Mouse (Mus musculus) liver, embryonic 11.5 days (tissue): Measurements from ENCODE around the gene Slc39a8. TPM values are rescaled to one million over a fixed set of nuclear protein-coding genes. Genes with fewer than 3 reads are reported as not detected.

Source experiments
- ATAC-seq: fragments of 200-750 bp; cut with Nextera tagmentation; replicated peaks from 2 replicates; pipeline ENCODE4 v1.8.0; 2017; ENCODE audit warnings: moderate number of reproducible peaks, mild to moderate bottlenecking, moderate TSS enrichment, moderate library complexity; ENCODE audit not compliant: low FRiP score
- DNase-seq: peaks from one replicate; pipeline ENCODE4 v3.0.0-alpha.2; 2017; ENCODE audit warnings: low spot score
- H3K27ac ChIP-seq: fragments of 300-500 bp; sonication (generic); 2 replicates; pipeline ENCODE4 v1.5.1; 2014; ENCODE audit warnings: mild to moderate bottlenecking, low read depth, low read length, control low read depth
- H3K27me3 ChIP-seq: fragments of 300-500 bp; sonication (generic); replicated peaks from 2 replicates; pipeline ENCODE4 v1.6.1; 2014; ENCODE audit warnings: low read length, mixed read lengths; ENCODE audit not compliant: control insufficient read depth, insufficient read depth
- H3K36me3 ChIP-seq: fragments of 300-500 bp; sonication (generic); 2 replicates; pipeline ENCODE4 v1.6.1; 2014; ENCODE audit warnings: mild to moderate bottlenecking, low read length, moderate library complexity, mixed read lengths; ENCODE audit not compliant: control insufficient read depth, insufficient read depth
- H3K4me1 ChIP-seq: fragments of 300-500 bp; sonication (generic); replicated peaks from 2 replicates; pipeline ENCODE4 v1.6.1; 2014; ENCODE audit warnings: low read length, mixed read lengths; ENCODE audit not compliant: control insufficient read depth, insufficient read depth
- H3K4me2 ChIP-seq: fragments of 300-500 bp; sonication (generic); 2 replicates; pipeline ENCODE4 v1.6.1; 2014; ENCODE audit warnings: mild to moderate bottlenecking, control low read depth, moderate library complexity
- H3K4me3 ChIP-seq: fragments of 300-500 bp; sonication (generic); 2 replicates; pipeline ENCODE4 v1.5.1; 2014; ENCODE audit warnings: low read depth, low read length, control low read depth
- H3K9ac ChIP-seq: fragments of 300-500 bp; sonication (generic); 2 replicates; pipeline ENCODE4 v1.6.1; 2014; ENCODE audit warnings: low read depth, low read length, control low read depth
- H3K9me3 ChIP-seq: fragments of 300-500 bp; sonication (generic); 2 replicates; pipeline ENCODE4 v1.6.1; 2016; ENCODE audit warnings: low read length, inconsistent platforms, mixed read lengths; ENCODE audit not compliant: control insufficient read depth
- WGBS: fragments of 180-500 bp; shearing (Covaris S2); extraction: QIAGEN DNeasy Blood & Tissue Kit; methylation state at CpG from one replicate; pipeline ENCODE4 v1.1.7; 2014; 5-methylcytosine and 5-hydroxymethylcytosine counted together
- polyA plus RNA-seq: library from polyadenylated mRNA; unstranded; fragments of >200 nt; fragmentation: Nextera tagmentation; extraction: Ambion mirVana; gene quantifications from 2 replicates; pipeline ENCODE4 v1.2.1, GENCODE M21; 2014

Gene Slc39a8
- polyA plus RNA-seq = 106 and 114 TPM in 2 replicates

- no peaks in the 10 kb centered on the region for H3K9me3 ChIP-seq
- H3K4me2 ChIP-seq = peak within 1 kb of the TSS; percentile 73
- H3K4me1 ChIP-seq = peaks cover 19% of the 10 kb centered on the region
- peak within 1 kb of the TSS; percentile 91 for H3K9ac ChIP-seq
- H3K27ac ChIP-seq = peak within 1 kb of the TSS; percentile 94
- 2% methylated on average over 22 of the region's 22 CpGs for WGBS
- ATAC-seq = peak; percentile 87
- H3K4me3 ChIP-seq = peak within 1 kb of the TSS; percentile 80
- peak; percentile 86 for DNase-seq
- no peaks in the 10 kb centered on the region for H3K27me3 ChIP-seq
- H3K36me3 ChIP-seq = no peaks in the 10 kb centered on the region
Observed at GRCm38 (mm10) chr3:135825016-135825753, at the start of gene Slc39a8. Gene Slc39a8 (plus strand): TSS chr3:135825279.

GRCm38 (mm10) chr3:135785065-135785464 is 40.0 kb upstream of the Slc39a8 start:
- Histone ChIP-seq H3K9ac (no peak overlapping the region), H3K4me1 (no peaks in the 10 kb centered on the region), H3K4me2 (no peak overlapping the region), H3K4me3 (no peak overlapping the region), H3K9me3 (no peaks in the 10 kb centered on the region), H3K36me3 (no peaks in the 10 kb centered on the region), H3K27me3 (no peaks in the 10 kb centered on the region), H3K27ac (no peak overlapping the region)
- DNase-seq (no peak), ATAC-seq (no peak)
- WGBS = 67% methylated on average over 7 of the region's 7 CpGs

- no peaks in the 10 kb centered on the region for H3K4me1 ChIP-seq
- whole genome bisulfite sequencing = 86% methylated on average over 6 of the region's 6 CpGs
- H3K9ac ChIP-seq = no peak overlapping the region
- no peaks in the 10 kb centered on the region for H3K9me3 ChIP-seq
- DNase-seq (no peak), ATAC-seq (no peak)
- no peak overlapping the region for H3K4me2 ChIP-seq
- no peak overlapping the region for H3K27ac ChIP-seq
- no peak overlapping the region for H3K4me3 ChIP-seq
- no peaks in the 10 kb centered on the region for H3K27me3 ChIP-seq
- no peaks in the 10 kb centered on the region for H3K36me3 ChIP-seq
Observed at GRCm38 (mm10) chr3:135796117-135796516, 29.0 kb upstream of the Slc39a8 start.

- H3K9ac ChIP-seq = no peak overlapping the region
- no peaks in the 10 kb centered on the region for H3K36me3 ChIP-seq
- no peaks in the 10 kb centered on the region for H3K4me1 ChIP-seq
- DNase-seq (no peak), ATAC-seq (0 out of 2 replicates have a peak, but pooled peaks have one; percentile 43)
- H3K27ac ChIP-seq = no peak overlapping the region
- WGBS = 67% methylated on average over 3 of the region's 3 CpGs
- no peak overlapping the region for H3K4me3 ChIP-seq
- H3K4me2 ChIP-seq = no peak overlapping the region
- H3K27me3 ChIP-seq = no peaks in the 10 kb centered on the region
- no peaks in the 10 kb centered on the region for H3K9me3 ChIP-seq
Observed at GRCm38 (mm10) chr3:135798241-135798640, 26.8 kb upstream of the Slc39a8 start.

- no peak overlapping the region for H3K9ac ChIP-seq
- no peak overlapping the region for H3K27ac ChIP-seq
- H3K4me3 ChIP-seq = no peak overlapping the region
- H3K27me3 ChIP-seq = no peaks in the 10 kb centered on the region
- H3K36me3 ChIP-seq = no peaks in the 10 kb centered on the region
- ATAC-seq (no peak), DNase-seq (no peak)
- H3K4me1 ChIP-seq = no peaks in the 10 kb centered on the region
- WGBS = 69% methylated on average over 1 of the region's 1 CpGs
- no peak overlapping the region for H3K4me2 ChIP-seq
- no peaks in the 10 kb centered on the region for H3K9me3 ChIP-seq
Observed at GRCm38 (mm10) chr3:135798665-135799064, 26.4 kb upstream of the Slc39a8 start.

- Histone ChIP-seq H3K36me3 (no peaks in the 10 kb centered on the region), H3K4me3 (no peak overlapping the region), H3K4me1 (no peaks in the 10 kb centered on the region), H3K27ac (no peak overlapping the region), H3K9ac (no peak overlapping the region), H3K27me3 (no peaks in the 10 kb centered on the region), H3K9me3 (no peaks in the 10 kb centered on the region), H3K4me2 (no peak overlapping the region)
- 78% methylated on average over 14 of the region's 14 CpGs for WGBS
- DNase-seq (no peak), ATAC-seq (no peak)
Observed at GRCm38 (mm10) chr3:135814665-135815064, 10.4 kb upstream of the Slc39a8 start.

GRCm38 (mm10) chr3:135815973-135816727 is 8.9 kb upstream of the Slc39a8 start:
- H3K36me3 ChIP-seq = no peaks in the 10 kb centered on the region
- H3K9ac ChIP-seq = no peak overlapping the region
- H3K4me1 ChIP-seq = no peaks in the 10 kb centered on the region
- DNase-seq (no peak), ATAC-seq (peak; percentile 62)
- H3K4me2 ChIP-seq = no peak overlapping the region
- 84% methylated on average over 5 of the region's 5 CpGs for WGBS
- H3K27me3 ChIP-seq = no peaks in the 10 kb centered on the region
- H3K4me3 ChIP-seq = no peak overlapping the region
- no peaks in the 10 kb centered on the region for H3K9me3 ChIP-seq
- no peak overlapping the region; the same call in 1 of the 2 replicates for H3K27ac ChIP-seq

- H3K27ac ChIP-seq = no peak overlapping the region
- H3K9me3 ChIP-seq = no peaks in the 10 kb centered on the region
- no peak overlapping the region for H3K9ac ChIP-seq
- ATAC-seq (no peak), DNase-seq (no peak)
- no peak overlapping the region for H3K4me2 ChIP-seq
- no peaks in the 10 kb centered on the region for H3K36me3 ChIP-seq
- H3K4me3 ChIP-seq = no peak overlapping the region
- H3K4me1 ChIP-seq = no peaks in the 10 kb centered on the region
- H3K27me3 ChIP-seq = no peaks in the 10 kb centered on the region
- 71% methylated on average over 1 of the region's 1 CpGs for WGBS
Observed at GRCm38 (mm10) chr3:135817124-135817523, 8.0 kb upstream of the Slc39a8 start.
